Mouse (Mus musculus) heart, postnatal 0 days (tissue): ENCODE measurements at regions not wholly inside any gene's neighbourhood (a gene's known extent, or its start where the extent isn't known, plus 50 kb on each side); places are given as distances from the start of the nearest gene placed in this dataset.

ENCODE experiments used
- CTCF ChIP-seq: IDR thresholded peaks from 2 replicates; pipeline ENCODE4 v1.5.1; 2016; ENCODE audit warnings: antibody characterized with exemption, control low read depth, low read depth
- EP300 ChIP-seq: IDR thresholded peaks from 2 replicates; pipeline ENCODE4 v1.6.1; 2016; ENCODE audit warnings: antibody characterized with exemption, low read depth

DNA sequence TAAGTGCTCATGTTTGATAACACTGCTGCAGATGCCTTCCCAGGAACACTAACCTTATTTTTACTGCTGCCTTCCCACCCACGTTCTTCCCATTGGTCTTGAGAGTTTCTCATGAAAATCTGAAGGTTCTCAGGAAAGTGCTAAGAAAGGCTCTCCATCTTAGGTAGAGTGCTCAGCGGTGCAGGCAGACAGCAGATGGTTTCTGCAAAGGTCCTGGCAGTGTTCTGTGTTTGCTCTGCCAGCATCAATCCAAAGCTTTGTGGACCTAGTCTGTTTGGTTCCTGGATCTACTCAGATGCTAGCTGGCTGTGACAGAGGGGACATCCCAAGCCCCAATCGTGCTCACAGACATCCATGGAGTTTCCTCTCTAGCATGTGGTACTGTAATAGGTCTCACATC, 111.3 kb upstream of the Slc24a3 start:
- TF ChIP-seq CTCF: no peak
- no peak for TF ChIP-seq EP300
